Mouse (Mus musculus) thymus, postnatal 4 days (tissue): Measurements from ENCODE around the gene Smad3.

Experiments used
- DNase-seq: peaks from one replicate; pipeline ENCODE4 v3.0.0; 2021

Gene Smad3

DNA sequence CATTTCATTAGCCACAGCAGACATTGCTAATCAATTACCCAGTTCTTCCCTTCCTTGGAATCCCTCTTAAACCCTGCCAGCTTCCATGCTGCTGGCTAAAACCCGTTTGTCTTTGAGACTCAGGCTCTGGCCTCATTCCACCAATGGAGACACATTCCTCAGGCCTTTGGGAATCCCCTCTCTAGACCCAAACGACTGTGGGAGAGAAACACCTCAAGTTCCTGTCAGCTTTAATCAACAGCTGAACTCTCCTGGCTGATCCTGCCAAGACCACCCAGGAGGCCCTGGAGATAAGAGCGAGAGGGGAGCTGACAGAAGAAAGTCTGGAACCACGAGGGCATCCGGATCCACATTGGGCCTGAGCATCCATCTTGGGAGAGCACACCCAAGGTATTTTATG lies 13.9 kb upstream of the Smad3 start:
- no peak for DNase-seq

DNA sequence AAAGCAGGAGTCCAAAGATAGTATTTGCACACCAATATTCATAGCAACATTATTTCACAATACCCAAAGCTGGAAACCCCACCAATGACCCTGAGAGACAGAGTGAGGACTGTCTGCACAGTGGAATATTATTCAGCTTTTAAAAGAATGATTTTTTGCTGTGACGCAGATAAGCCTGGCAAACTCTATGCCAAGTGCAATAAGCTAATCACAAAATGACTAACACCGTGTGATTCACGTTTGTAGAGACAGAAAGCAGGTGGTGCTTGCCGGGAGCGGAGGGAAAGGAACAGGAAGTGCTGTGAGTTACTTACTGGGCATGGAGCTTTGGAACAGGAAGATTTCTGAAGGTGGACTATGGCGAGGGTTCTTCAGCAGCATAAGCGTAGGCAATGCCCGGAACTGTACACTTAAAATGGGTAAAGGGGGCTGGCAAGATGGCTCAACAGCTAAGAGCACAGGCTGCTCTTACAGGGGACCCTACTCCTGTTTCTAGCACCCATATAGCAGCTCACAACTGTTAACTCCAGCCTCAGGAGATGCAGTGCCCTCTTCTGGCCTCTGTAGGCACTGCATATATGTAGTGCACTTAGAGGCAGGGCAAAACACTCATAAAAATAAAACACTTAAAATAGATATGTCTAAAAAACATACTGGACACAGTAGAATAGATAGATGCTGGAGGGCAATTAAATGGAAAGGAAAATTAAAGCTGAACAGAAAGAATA lies 3.7 kb upstream of the Smad3 start:
- DNase-seq = peak; percentile 45

DNA sequence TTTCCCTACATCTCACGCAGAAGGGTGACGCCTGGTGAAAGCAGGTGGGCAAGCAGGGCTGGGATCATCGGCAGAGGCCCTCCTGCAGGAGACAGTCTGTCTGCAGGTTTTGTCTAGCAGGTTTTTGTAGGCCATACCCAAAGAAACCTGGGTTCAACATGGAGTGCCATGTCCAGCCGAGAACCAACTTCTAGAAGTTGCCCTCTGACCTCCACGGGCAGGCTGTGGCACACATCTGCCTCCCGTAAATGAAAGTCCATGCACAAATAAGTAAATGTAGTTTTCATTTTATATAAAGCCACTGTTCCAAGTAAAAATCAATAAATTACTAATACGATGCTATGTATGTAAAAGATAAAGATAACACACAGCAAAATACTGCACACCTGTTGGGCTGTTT lies 3.0 kb upstream of the Smad3 start:
- DNase-seq = peak; percentile 25

DNA sequence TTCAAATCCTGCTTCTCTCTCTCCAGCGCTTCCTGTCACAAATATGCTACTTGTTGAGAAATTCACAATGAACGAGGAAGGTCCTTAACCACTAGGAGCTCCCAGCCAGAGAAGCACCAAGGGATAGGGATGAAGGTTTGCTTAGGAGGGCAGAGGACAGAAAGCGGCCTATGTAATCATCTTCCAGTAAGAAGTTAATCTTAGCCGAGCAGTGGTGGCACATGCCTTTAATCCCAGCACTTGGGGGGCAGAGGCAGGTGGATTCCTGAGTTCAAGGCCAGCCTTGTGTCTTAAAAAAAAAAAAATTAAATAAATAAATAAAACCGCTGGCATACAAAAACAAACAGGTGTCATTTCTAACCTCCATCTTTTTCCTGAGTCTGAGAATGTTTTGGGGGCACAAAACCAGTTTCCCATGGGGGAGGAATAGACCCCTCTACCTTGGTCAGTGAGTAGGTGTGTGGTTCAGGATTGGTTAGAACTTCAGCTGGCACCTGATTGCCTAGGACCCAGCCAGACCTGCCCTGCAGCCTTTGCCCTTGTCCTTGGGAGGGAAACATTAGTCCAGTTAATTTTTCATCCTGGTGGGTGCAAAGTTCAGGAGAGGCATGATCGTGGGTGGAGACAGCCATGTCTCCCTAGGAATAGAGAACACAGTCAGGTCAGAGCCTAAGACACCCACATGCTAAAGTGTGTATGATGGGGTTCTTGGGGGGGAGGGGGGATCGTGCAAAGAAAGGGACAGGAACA lies 2.4 kb upstream of the Smad3 start:
- DNase-seq = peak; percentile 23

DNA sequence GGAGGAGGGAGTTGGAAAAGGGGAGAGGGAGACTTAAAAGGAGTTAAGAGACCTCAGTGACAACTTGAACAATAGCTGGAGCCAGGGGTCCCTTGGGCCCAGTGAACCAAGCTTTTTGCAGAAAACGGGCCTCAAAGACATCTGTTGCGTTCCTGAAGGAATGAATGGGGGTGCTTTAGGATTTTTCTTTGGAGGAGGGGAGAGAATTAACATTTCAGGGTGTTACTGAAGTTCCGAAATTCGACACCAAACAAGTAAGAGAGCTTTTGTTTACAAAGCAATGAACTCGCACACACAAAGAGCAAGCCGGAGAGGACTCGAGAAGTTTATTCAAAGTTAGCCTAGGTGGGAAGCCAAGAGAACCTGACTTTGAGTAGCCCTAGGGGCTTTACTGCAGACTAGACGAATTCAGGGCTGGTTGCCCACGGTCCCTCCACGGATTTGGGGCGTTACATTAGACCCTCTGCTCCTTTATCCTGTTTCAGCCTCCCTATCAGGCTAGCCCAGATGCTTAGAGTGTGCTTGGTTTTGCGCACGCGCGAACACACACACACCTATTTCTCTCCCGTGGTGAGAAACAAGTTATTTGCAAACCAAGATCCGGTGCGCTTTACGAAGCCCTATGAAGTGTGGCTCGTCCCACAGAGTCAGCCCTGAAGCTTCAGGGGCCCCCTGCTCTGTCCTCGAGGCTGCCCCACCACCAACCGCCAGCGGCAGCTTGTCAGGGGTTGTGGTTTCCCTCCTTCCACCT lies 1.0 kb upstream of the Smad3 start:
- DNase-seq = peak; percentile 86

DNA sequence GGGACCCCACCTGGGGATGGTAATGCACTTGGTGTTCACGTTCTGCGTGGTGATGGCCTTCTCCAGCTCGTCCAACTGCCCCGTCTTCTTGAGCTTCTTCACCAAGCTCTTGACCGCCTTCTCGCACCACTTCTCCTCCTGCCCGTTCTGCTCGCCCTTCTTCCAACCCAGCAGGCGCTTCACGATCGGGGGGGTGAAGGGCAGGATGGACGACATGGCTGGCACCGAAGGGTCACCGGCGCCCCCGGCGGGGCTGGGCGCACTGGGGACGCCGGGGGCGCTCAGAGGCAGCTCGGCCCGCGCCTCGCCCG lies 377 bp downstream of the Smad3 start:
- no peak for DNase-seq

DNA sequence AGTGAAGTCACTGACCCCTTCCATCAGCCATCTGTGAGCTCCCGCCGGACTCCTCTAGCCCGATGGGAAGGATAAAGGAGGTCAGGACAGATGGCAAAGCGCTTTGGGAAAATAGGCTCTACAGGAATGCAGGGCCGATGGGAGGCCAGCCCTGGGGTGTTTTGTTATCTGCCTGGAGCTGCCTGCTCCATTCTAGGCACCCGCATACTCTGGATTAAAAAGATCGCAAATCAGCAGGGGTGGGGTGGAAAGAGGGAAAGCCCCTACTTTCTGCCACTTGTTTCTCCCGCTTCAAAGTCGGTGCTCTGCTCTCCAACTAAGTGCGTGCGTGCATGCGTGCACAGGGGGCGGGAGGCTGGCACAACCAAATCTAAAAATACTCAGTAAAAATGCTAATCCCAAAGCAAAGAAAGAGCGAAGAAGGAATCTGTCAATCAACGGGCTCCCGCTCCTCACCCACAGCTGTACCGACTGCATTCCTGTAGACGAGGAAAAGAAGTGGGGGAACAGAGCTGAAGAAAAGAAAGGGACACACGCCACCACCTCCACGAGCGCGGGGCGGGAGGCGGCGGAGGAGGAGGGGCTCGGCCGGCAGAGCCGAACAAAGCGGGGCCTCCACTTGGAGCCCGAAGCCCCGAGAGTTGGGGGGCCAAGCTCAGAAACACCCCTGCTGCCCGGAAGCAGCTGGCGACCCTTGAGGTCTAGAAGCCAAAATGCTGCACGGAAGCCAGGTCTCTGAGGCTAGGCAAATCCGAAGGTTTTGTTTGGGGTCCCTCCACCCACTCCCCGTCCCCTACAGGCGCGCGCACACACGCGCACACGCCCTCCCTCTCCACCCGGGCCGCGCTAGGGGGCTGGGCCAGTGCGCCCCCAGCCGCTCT lies 973 bp downstream of the Smad3 start:
- peak; percentile 79 for DNase-seq

DNA sequence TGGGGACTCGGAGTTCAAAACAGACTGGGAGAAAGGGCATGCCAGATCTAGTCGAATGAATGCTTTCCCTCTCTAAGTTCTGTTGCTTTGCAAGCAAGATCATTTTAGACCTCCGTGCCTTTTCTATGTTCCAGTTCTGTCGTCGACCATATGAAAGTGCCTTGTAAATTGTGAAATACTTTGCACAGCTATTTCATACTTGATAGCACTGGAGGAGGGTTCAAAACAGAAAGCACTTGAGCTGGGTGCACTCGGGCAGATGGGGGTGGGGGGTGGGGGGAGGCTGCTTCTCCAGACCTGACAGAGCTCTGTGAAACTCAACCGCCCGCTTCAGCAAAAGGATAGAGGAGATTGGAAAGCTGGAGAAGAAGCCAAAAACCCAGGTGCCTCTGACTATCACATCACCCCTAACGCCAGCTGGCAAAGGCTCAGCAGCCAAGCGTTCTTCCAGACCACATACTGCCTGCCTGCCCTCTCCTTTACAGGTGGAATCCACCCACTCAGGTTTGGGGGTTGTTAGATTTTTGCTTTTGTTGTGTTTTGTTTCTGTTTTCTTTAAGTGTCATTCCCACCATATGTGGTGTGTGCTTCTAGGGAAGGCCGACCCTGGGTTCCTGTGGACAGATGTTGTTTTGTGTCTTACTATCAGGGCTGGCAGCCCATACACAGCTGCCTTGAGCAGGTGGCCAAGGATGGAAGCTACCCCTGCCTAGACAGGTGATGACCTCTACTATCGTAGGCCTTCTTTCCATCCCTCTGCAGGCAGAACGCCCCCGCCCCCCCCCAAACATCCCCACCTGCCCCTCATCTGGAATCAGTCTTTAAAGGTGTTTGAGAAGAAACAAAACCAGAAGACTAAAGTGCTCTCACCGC lies 1.9 kb downstream of the Smad3 start:
- DNase-seq = peak; percentile 36

DNA sequence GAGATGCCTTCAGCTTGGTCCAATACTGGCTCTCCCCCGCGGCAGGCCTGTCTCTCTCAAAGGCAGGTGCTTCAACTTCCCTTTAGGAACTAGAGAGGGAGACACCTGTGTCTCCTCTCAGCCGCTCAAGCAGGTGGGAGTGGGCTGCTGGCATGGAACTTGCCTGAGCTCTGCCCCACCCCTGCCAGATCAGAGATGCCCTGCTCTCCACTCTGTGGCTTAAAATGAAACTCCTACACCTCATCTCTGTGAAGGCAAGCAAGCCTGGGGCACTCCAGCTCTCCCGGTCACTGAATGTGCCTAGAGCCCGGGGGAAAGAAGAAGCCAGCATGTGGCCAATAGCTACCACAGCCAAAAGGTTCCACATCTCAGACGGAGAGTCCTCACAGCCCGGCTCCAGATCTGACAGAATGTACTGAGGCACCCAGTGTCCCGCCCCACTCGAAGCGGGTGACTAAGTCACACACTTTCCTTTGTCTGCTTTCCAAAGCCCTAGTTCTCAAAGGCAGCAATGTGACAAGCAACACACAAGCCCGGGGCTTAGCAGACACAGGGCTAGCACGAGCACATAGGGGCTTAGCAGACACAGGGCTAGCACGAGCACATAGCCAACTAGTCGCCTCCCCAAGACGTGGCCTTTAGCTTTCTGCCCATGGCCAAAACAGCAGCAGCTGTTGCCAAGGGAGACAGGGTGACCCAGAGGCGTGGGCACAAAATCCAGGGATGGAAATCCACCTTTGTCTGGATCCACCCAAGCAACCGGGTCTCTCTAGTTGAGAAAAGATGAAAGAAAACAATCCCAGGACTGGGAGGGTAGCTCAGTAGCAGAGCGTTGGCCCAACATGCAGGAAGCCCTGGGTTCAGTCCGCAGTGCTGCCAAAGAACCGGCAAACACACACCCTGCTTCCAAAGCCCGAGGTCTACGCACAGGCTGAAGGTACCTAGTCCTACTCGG lies 3.0 kb downstream of the Smad3 start:
- DNase-seq = peak; percentile 60

DNA sequence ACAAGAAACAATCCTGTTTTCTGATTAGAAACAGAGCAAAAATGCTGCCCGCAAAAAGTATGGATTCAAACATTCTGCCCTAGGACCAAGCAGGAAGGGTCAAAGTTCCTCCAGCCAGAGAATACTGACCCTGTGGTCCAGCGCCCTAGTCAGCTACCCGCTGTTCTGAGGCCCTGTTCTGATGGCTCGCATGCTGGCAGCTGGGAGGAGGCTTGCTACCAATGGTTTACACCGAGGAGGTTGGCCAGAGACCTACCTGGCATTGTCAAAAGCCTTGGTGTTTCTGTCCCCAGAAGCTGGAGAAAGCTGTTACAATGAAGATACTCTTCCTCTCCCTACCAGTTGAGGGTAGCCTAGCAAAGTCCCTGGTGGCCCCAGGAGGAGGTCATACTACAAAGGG lies 3.8 kb downstream of the Smad3 start:
- peak; percentile 25 for DNase-seq

DNA sequence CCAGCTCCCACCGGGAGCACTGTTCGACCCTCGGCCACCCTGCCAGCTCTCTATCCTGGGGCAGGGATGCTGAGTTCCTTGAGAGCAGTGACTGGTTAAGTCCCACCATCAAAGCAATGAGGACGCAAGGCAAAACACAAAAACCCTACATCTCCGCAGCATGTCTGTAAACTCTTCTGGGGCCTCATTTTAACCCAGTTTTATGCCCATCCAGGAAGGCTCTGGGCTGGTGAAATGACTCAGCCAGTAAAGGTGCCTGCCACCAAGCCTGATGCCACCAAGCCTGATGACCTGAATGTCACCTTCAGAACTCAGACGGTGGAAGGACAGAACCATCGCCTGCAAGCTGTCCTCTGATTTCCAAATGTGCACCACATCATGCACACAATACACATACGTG lies 4.4 kb downstream of the Smad3 start:
- peak; percentile 25 for DNase-seq

DNA sequence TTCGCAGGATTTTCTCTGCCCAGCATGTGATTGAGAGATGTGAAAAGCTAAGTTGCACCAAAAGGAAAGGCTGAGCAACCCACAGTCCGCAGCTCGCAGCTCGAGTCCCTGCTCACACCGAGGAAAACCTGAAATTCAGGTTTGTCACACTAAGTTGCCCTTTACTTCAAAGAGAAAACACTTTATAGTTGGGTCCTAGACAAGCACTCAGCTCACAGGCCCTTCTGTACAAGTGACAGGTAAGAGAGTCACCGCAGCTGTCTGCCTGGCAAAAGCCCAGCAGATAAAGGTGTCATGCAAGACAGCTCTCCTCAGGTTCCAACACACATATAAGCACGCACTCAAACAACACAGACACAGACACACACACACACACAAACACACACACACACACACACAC lies 5.2 kb downstream of the Smad3 start:
- DNase-seq = peak; percentile 18

DNA sequence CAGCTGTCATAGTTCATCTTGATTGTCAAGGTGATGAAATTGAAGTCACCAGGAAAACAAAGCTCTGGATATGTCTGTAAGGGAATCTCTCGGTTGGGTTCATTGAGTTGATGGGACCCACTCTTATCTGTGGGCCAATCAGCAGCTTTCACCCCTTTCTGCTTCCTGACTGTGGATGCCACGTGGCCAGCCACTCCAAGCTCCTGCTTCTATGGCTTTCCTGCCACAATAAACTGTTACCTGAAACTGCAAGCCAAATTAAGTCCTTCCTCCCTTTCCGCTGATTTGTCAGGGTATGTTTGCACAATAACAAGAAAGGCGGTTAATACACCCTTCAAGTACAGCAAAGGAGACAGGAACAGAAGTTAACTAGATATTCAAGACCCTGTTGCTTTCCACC lies 6.5 kb downstream of the Smad3 start:
- no peak for DNase-seq

DNA sequence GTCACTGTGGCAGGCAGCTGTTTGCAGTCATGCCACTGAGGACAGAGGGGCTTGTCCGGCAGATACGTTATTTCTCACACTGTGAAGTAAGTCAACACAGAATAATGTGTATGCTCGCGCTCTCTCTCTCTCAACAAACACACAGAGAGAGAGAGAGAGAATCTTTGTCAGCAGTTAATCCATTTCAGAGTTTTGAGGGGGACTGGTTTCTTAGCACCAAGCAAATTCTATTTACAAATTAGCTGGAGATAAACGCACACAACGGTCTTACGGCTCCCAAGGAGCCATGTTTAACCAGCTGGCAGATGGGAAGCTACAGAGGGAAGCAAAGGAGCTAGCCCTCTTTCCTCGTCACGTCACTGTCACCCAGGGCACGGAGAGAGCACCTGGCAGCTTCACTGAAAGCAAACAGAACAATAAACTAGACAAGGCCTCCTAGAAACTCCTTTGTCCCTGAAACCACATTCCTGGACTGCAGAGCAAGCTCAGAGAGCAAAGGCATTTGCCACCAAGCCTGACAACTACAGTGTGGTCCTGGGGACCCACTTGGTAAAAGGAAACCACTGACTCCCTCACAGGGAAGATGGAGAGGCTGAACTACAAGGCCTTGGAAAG lies 7.3 kb downstream of the Smad3 start:
- peak; percentile 25 for DNase-seq

DNA sequence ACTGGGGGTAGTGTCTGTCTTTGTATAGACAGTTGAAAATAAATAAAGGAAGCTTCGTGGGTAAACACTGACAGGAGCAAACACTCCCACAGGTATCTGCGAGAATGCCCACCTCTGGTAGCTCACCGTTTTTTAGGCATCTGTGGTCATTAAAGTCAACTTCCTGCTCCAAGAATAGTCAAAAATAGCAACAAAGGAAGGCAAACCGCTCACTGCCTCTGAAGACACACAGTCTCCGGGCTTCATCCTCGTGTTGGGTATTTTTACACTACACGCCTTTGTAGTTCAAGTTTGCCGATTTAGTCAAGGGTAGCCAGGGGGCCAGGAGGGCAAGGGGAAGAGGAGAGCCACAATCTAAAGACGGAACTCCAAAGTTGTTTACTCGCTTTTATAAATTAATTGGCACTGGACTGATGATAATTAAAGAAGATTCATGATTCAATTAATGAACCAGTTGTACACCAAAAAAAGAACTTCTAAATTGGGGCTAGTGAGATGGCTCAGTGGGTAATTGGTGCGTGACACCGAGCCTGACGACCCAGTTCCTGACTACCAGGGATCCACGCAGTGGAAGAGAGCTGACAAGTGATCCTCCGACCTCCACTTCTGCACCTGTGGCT lies 8.4 kb downstream of the Smad3 start:
- peak; percentile 33 for DNase-seq

DNA sequence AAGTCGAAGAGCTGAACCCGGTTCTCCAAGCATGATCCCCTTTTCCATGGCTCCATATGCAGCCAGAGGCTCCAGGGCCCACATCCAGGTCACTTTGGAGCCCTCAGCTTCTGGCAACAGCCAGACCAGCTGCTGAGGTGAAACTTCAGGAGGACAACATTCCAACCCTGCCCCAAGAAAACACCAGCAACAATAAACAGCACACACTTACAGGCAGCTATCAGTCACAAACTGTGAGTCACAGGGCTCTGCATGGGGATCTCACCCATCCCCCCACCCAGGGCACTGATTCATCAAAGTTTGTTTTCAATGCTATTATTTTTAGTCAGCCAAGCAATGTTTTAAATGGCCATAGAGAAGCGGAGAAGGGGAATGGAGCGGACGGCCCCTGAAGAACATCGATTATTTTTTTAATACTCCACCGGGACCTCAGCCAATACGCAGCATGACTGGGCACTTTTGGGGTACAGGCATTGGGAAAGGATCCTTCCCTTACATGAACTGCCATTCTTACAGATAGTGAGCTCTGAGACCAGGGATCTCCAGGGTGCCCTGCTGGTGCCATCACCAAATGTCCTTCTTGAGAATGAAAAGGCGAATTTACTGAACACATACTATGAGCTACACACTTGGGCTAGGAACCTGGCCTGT lies 10.0 kb downstream of the Smad3 start:
- DNase-seq = peak; percentile 13

DNA sequence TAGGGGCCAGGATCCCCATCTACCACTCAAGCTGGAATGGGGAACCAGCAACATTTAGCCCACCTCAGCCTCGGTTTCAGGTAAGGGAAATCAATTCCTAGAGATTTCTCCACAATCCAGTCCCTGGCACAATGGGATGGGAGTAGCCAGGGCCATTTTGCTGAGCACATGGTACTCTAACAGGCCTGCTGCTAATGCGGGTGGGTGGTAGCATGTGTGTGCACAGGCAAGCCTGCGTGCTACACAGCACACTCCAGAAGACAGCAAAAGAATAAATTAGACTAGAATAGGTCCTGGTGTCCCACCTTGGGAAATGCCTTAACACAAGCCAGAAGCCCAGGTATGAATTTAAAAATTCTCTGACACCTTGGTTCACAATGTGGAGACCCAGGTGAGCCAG lies 10.8 kb downstream of the Smad3 start:
- DNase-seq = peak; percentile 11

DNA sequence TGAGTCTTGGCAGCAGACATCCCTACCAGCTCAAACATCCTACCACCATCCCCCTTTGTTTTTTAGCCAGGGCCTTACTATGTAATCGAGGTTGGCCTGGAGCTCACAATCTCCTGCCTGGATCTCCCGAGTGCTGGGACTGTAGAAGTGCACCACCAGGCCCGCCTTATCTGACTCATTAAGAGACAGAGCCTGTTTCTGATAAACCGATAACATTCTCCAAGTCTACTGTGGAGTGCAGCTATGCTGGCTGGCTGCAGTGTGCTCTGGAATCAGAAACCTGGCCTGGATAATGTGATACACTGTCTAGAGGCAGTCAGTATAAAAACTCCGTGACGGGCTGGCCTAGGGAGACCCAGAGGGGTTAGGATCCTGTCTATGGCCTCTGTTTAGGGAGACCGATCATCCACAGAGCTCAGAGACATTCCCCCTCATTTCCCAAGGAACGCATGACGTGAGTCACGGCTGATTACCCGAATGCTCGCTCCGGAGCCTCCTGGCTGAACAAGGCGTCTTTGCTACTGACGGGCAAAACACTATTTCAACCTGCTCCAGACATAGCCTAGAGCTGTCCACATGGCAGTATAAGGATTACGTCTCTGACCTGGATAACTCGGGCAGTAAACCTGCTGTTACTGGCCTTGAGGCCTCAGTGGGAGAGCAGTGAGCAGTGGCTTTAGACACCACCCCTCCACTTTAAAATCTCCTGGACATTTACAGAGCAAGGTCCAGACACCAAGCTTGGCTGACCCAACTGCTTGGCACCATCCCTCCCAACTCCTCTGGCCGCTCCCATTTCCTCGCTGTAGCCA lies 11.8 kb downstream of the Smad3 start:
- DNase-seq = no peak
